Mouse (Mus musculus) embryo, embryonic 11.5 days (tissue): ENCODE data around the gene Nop9.

Source experiments
- DNase-seq: peaks from one replicate; pipeline ENCODE4 v3.0.0-alpha.2; 2012; ENCODE audit warnings: low read depth, low spot score

Nop9 gene

DNA sequence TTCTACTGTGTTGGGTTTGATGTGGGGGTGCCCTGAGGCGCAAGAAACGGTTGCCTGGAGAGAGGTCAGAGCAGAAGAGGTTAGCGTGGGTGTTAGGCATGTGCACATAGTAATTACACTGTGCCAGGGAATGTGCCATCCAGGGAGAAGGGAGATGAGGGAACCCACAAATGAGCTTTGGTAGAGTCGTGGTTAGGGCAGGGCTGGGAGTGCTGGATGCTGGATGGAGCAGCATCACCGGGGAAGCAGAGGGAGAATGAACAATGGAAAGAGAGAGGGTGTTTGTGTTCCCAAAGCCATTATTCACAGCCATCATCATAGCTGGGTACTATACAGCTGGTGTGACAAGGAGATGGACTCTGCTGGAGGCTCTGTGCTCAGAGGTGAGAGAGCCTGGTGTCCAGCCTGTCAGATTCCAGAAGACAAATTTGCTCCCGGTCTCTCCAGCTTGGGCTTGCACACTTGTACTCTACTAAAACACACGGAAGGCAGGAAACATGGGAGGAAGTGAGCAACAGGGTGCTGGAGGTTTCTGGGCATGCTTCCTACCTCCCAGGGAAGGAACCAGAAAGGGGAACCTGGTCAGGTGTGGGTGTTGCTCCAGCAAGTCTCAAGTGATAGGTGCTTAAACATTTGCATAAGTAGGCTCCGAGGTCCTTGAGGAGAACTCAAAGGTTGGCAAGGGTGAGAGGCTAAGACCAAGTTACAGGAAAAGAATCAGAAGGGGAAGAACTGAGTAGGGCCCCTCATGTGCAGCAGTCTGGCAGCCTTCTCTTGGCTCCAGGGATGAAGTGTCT lies 17.4 kb upstream of the Nop9 start:
- DNase-seq, result no peak

DNA sequence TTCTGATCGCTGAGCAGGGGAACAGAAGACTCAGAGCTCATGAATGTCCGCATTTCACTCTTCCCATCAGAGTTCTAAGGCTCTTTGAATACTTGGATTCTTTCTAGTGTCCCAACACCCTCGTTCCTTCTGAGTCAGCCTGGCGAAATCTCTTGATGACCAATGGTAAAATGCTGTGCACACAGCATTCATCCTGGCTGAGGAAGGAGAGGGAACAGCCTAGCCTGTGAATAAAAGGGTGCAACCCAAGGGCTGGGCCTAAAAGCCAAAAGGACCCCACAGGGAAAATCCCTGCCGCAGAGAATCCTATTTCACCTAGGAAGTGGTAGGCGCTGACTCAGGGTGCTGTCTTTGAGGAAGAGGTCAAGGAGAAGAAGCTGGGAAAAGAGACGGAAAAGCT lies 15.4 kb upstream of the Nop9 start:
- no peak for DNase-seq

DNA sequence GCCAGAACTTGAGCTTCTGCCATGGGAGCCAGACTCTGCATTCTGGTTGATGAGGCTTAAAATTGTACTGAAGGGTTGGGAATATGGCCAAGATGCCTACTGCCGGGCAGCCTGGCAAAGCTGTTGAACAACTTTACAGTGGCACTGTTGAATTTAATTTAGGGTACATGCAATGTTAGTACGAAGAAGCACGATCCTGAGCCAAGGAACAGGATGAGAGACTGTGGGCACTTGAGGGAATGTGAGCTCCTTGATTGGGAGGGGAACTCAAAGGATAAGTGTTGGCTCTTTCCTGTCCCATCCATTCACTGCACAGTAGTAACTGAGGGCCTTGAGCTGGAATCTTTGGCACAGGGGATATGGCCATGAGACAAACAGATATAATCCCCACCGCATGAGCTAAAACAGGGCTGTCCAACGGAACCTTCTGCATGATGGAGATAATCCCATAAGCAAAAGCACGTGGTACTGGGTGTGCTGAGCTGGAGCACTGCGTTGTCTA lies 14.9 kb upstream of the Nop9 start:
- no peak for DNase-seq

DNA sequence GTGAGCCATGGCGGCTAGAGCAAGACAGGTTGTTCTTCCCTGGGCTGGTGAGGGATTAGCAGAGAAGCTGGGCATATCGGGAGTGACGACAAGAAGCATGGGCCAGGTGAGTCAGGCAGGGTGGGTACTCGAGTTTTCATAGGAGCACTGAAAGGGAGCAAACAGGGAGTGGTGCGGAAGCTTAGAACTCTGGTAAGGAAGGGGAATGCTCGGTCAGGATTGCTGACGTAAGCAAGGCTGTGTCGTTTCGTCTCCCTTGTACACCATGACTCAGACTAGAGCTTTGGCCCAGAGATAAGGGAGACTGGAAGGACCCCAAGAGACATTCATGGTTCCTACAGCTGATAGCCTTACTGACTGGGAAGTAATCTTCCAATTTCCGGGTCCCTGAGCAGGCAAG lies 11.6 kb upstream of the Nop9 start:
- no peak for DNase-seq

DNA sequence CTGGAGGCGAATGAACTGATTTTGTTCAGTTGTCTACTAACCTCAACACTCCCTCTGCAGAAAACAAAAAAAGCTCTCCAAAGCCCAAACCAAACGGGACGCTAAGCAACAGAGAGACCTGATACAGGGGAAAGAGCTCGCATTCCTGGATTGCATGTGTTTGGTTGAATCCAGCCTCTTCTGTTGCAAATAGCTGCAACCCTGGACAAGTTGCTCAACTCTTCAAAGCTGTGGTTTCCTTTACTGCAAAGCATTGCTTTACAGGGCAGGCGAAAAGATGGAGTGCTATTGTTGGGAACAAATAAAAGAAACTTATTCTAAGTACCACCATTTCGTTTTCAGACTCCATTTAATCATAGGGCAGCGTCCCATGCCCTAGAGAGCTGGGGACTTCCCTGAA lies 10.6 kb upstream of the Nop9 start:
- DNase-seq, result no peak

DNA sequence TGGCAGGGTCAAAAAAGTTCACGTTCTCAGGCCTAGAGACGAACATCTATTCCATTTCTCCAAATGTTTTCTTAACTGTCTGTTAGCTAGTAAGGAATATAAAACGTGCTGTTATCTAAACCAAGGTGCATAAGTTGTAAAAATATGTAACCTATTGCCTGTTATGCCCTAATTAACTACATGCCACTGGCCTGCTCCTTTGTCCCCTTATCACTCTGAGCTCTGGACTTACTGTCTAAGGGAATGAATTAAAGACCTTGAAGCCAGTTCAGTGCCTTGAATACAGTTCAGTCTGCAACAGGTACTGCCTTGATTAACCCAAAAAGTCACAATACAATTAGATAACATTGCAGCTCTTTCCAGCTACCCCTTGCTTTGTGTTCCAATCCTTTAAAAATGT lies 10.2 kb upstream of the Nop9 start:
- no peak for DNase-seq

DNA sequence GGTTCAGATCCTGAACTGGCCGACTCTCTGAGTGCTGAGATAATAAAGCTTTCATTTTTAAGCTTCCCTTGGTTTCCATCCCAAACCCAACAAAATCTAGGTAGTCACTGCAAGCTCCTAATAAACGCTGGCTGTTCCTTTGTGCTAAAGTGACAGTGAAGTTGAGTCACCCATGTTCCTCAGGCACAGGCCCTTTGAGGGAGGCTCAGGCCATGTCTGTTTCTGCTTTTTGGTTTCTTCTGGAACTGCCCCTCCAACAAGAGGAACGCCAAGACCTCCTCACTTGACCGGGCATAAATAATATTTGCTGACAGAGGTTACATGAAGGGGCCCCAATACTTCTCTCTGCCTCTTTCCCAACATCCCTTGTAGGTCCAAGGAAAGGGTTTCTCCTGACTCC lies 9.7 kb upstream of the Nop9 start:
- DNase-seq, result no peak

DNA sequence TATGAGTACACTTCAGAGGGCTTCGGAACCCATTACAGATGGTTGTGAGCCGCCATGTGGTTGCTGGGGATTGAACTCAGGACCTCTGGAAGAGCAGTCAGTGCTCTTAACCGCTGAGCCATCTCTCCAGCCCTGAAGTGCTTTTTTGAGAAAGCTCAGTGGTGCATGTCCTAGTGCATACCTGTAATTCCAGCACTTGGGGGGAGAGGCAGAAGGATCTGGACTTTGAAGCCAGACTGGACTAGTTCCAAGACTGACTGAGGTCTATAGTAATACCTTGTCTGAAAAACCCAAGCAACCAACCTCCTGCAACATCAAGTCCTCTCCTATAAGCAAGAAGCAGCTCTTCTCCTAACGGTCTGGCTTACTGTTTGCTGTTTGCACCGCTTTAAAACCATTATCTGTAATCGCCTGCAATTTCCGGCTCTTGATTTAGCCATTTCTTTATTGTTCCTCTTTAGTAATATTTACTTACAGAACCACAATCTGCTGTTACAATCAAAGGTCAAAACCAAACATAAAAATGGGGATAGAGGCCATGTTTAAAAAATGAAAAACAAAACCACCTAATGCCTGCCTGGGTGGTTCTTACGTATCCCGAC lies 8.3 kb upstream of the Nop9 start:
- no peak for DNase-seq

DNA sequence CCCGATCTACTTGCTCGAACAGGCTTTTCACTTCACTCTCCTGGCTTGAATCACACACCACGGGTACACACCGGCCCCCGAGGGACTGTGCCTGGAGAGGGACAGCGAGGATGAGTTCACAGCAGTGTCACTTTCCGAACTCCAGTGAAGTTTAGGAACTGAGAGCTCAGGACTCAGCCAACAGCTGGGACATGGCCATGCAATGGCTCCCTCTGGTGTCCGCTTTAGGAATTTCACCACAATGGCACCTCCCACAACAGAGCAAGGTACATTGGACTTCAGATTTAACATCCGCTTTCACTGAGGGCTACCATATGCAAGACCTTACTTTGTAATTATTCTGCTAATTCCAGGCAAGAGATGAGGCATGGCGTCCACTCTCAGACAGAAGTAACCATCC lies 1.8 kb upstream of the Nop9 start:
- DNase-seq, result peak; percentile 80

DNA sequence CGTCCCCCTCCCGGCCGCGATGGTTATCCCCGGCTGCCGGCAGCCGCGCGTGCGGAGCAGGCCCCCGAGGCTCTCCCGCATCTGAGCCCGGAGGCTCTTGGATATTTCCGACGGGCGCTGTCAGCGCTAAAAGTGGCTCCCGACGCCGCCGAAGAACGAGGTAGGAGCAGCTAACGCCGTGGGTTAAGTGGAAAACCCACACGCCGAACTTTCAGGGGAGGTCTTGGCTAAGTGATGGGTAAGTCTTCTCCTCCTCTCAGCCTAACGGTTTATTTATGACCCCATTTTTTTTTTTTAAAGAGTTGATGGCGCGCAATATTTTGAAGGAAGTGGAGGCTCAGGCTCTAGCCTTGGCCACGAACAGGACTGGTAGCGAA lies 356 bp downstream of the Nop9 start:
- no peak for DNase-seq

DNA sequence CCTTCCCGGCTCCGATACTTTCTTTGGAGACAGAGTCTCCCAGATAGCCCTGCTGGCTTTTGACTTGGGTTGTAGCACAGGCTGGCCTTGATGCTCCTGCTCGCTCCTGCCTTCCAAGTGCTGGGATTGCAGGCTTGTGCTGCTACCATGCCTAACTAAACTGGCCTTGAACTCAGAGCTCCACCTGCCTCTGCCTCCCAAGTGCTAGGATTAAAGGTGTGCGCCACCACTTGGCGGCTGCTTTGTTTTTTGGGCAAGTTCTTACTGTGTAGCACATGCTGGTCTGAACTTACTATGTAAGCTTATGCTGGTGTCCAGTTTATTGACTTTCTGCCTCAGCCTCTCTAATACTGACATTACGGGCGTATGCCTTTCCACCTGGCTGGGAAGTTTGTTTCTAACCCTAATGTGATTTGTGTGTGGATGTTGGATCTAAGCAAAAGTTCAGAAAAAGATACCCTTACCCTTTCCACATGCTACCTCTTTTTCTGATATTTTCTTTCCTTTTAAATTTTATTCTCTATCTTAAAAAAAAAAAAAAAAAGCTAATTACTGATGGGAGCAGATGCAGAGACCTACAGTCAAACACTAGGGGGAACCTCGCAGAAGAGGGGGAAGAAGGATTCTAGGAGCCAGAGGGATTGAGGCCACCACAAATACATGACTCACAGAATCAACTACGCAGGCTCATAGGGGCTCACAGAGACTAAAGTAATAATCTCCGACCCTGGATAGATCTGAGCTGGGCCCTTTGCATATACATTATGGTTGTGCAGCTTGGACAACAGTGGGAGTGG lies 1.8 kb downstream of the Nop9 start:
- no peak for DNase-seq

DNA sequence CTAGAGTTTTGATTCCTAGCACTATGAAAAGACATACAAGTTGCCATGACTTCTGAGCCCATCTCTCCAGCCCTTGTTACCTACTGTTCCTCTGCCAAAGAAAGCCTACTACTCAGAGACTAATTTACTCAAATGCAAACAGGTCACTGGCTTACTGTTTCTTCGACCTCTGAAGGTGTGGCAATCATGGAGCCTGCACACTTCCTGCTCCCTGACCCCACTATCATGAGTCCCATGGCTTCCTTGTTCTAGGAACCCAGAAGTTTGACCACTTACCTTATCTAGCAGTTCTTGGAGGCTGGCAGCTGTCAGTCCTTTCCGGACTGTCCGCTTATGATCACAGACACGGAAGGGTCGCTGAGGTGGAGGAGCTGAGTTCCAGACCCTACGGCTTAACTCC lies 12.1 kb downstream of the Nop9 start:
- DNase-seq, result no peak

DNA sequence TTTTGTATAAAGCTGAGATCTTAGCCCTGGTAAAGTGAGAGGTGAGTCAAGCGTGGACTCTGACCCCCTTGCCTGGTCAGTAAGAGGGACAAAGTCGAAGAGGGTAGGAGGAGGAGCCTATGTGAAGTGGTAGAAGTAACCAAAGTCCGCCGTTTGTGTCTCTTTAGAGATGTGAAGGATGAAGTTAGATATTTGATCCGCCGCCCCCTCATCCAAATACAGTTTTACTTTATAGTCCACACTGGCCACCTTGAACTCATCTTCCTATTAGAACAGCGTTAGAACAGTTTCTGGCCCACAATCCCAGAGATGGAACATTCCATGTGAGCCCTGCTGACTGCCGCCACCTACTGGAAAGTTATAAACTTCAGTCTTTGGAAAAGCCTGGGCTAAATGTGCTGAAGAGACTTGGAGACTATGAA lies 12.9 kb downstream of the Nop9 start, which contains the start of gene Cideb:
Gene Cideb, minus strand, starts transcription at position 96 of the 422 bp plus-strand sequence.
- no peak for DNase-seq

DNA sequence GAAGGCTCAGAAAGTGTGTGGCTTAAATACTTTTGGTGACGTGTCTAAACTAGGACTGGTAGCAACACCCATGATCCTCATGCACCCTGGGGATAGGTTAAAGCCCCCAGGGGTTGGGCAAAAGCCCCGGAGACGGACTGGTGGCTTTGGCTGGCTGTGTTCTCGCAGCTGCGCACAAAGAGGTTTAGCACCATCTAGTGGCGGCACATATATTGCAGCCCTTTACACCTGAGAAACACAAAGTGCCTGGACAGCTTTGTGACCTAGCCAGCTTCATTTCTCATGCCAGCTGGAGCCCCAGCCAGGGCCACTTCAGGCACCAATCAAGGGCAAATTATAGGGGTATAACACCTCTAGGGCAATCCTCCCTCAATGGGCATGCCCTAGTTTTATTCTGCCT lies 14.7 kb downstream of the Nop9 start:
- peak; percentile 61 for DNase-seq

DNA sequence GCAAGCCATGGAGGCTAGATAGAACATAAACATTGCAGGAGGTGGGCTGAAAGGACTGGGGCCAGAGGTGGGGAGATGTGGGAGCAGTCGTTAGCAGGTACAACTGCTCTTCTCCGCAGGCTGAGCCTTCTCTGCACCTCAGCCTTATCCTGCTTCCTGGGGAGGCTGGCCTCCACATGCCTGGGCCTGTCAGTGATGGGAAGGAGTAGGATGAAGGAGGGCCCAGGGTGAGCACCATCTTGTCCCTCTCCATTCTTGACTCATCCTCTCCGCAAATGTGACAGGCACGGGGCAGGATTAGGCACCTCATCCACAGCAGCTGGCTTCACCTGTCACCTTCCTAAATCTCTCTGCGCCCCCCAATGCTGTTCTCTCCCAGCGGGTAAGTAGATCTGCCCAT lies 15.7 kb downstream of the Nop9 start, which contains the start of gene Ltb4r2:
Gene Ltb4r2, plus strand, starts transcription at position 266 of the 400 bp plus-strand sequence.
- no peak for DNase-seq

DNA sequence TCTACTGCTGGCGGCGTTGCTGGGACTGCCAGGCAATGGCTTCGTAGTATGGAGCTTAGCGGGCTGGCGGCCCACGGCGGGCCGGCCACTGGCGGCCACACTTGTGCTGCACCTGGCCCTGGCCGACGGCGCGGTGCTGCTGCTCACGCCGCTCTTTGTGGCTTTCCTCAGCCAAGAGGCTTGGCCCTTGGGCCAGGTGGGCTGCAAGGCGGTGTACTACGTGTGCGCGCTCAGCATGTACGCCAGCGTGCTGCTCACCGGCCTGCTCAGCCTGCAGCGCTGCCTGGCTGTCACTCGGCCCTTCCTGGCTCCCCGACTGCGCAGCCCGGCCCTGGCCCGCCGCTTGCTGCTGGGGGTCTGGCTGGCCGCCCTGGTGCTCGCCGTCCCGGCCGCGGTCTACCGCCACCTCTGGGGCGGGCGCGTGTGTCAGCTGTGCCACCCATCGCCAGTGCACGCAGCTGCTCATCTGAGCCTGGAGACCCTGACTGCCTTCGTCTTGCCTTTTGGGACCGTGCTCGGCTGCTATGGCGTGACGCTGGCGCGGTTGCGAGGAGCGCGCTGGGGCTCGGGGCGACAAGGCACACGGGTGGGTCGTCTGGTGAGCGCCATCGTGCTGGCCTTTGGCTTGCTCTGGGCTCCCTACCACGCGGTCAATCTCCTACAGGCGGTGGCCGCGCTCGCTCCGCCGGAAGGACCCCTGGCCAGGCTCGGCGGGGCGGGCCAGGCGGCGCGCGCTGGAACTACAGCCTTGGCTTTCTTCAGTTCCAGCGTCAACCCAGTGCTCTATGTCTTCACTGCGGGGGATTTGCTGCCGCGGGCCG lies 16.7 kb downstream of the Nop9 start:
- no peak for DNase-seq

DNA sequence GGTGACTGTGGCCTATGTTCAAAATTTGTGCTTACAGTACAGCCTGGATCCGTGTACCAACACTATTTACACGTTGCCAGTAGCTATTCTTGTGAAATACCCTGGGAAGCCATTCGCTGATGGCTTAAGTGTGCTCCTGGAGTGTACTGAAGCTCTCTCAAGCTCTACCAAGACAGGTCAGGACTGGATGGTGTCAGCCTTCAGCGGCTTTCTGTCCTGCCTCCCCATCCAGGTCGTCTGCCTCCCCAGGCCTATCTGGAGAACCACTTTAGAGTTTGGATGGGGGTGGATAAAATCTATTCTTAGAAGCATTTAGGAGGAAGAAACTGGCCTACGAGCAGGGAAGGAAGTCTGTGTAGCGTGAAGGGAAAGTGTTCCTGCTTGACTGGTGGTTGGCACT lies 17.7 kb downstream of the Nop9 start:
- no peak for DNase-seq

DNA sequence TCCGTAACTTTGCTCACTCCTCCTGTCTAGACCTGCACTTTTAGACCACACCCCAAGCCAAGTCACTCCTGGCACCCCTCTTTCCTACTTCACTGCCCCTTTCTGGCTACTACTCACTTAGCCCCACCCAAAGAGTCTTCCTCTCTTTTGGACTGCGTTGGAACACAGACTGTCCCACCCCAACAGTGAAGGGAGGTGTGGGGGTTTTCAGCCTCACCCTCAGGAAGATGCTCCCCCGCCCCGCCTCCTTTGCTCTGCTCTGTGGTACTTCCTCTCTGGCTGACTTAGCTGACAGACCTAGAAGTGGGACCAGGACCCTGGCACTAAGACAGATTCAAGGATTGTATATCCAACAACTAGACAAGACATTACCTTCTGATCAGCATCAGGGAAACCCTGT lies 20.2 kb downstream of the Nop9 start, which contains the start of gene Ltb4r1:
Gene Ltb4r1, plus strand, starts transcription at position 267 of the 400 bp plus-strand sequence.
- DNase-seq, result no peak

DNA sequence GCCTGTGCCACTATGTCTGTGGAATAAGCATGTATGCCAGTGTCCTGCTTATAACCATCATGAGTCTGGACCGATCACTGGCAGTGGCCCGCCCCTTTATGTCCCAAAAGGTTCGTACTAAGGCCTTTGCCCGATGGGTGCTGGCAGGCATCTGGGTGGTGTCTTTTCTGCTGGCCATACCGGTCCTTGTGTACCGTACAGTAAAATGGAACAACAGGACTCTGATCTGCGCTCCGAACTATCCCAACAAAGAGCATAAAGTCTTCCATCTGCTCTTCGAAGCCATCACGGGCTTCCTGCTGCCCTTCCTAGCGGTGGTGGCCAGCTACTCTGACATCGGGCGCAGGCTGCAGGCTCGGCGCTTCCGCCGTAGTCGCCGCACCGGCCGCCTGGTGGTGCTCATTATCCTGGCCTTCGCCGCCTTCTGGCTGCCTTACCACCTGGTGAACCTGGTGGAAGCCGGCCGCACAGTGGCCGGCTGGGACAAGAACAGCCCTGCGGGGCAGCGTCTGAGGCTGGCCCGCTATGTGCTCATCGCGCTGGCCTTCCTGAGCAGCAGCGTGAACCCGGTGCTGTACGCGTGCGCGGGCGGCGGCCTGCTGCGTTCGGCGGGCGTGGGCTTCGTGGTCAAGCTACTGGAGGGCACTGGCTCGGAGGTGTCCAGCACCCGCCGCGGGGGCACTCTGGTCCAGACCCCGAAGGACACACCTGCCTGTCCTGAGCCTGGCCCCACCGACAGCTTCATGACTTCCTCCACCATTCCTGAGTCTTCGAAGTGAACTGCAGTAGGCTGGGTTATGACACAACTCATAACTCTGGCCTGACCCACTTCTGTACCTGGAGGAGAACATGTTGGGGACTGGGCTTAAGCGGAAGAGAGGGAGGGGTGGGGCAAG lies 22.3 kb downstream of the Nop9 start:
- no peak for DNase-seq

DNA sequence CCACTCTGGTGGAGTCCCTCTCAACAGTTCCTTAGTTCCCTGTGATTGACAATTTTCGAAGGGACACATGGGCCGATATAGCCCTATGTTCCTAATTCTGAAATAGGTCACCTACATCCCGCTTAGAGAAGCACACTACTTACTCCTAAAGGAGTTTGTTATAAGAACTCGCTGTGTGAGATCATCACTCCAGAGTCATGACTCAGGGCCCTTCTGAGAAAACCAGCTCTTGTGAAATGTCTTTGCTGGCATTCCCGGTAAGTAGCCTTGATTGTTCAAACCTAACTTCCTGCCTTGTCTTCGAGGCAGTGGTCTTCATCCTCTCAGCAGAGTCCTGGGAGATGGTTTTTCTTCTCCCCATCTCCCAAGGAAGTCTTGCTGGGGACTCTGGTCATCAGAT lies 23.1 kb downstream of the Nop9 start:
- no peak for DNase-seq
